Mouse (Mus musculus) heart, adult 8-10 months (tissue): ENCODE results near the gene Itgb4. TPM values are rescaled to one million over a fixed set of nuclear protein-coding genes. Genes with fewer than 3 reads are reported as not detected.

Source experiments
- DNase-seq: peaks from one replicate; pipeline ENCODE4 v3.0.0; 2022; ENCODE audit warnings: low spot score
- total RNA-seq, 4 experiments: library from RNA; stranded (reverse); gene quantifications; 2 replicates each; pipeline ENCODE4 v1.2.4; 2022

Itgb4 gene
- total RNA-seq, 4 experiments from 2014 or later = 2.3 to 3.1 (median 3.0) TPM

DNA sequence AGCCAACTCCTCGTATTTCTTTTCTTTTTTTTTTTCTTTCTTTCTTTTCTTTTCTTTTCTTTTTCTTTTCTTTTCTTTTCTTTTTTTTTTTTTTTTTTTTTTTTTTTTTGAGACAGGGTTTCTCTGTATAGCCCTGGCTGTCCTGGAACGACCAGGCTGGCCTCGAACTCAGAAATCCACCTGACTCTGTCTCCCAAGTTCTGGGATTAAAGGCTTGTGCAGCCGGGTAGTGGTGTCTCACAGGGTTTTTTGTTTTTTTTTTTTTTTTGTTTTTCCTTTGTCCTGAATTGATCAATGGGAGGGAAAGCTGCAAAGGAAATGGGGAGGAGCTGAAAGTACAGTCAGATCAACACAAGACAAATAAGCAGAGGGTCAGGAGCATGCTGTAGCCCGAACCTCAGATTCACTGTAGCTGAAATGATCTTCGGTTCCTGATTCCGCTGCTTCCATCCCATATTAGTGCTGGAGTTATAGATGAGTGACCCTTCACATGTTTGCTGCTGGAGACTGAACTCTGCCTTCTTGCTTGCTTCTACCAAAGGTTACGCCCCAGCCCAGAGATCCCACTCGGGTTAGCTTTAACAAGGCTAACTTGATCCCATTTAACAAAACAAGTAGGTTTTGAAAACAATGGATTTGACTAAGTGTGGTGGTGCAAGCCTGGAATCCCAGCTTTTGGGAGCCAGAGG lies 53.8 kb downstream of the Itgb4 start:
- no peak for DNase-seq

DNA sequence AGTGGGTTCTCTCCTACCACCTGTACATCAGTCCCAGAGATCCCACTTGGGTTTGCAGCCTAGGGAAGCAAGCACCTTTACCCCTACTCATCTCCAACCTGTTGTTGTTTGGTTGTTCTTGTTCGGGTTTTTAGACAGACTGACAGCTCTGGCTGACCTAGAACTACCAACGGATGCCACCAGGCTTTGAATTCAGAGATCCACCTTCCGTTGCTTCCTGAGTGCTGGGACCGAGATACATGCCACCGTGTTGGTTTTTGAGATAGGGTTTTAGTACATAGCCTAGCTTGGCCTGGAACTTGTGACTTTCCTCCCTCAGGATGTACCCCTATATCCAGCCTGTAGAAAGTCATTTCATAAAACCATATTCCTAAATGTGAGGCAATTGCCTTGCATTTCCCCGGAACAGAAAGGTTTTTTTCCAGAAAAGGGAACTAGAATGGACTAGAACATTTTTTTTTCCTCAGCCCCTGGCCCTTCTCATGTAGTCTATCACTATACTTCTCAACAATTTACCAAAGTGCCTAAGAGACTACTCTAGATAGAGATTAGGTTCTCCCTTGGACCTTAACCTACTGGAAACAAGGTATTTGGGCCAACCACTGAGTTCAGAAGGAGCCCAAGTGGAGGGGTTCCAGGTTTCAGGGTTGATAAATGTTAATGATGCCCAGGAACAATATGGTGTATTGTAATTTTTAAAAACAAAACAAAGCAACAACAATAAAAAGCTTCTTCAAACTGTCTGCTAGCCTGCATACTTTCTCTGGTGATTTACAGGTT lies 54.8 kb downstream of the Itgb4 start:
- no peak for DNase-seq

DNA sequence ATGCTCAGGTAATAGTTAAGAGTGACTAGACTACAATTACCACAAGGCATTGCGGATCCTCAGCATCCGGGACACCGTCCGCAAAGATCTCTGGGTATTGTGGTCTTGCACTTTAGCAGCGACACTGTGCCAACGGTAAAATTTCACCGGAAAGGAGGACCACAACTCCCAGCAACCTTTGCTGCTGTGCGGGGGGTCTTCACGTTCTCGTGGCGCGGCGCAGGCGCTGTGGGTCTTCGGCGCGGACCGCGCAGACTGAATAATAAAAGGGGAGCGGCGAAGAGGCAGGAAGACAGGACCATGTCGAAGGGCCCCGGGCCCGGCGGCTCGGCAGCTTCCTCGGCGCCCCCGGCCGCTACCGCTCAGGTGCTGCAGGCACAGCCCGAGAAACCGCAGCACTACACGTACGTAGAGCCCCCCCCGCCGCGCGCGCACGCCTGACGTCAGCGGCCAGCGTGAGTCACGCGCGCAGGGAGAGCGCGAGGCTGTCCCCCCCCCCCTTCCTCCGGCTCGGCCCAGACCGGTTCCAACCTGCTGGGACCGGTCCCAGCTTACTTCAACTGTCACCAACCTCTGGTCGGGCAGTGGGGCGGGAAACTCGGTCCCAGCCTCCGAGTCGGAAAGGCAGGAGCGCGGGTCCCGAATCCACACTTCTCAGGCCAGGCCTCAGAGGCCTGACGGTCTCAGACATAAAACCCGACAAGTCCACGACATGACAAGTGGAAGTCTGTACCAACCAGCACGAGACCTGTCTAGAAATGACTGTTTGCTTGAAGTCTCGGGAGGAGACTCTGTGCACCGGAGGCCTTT lies 55.8 kb downstream of the Itgb4 start, which contains the start of gene Unk:
Gene Unk (plus strand): TSS at position 235 of the 810 bp plus-strand sequence.
- peak; percentile 99 for DNase-seq

DNA sequence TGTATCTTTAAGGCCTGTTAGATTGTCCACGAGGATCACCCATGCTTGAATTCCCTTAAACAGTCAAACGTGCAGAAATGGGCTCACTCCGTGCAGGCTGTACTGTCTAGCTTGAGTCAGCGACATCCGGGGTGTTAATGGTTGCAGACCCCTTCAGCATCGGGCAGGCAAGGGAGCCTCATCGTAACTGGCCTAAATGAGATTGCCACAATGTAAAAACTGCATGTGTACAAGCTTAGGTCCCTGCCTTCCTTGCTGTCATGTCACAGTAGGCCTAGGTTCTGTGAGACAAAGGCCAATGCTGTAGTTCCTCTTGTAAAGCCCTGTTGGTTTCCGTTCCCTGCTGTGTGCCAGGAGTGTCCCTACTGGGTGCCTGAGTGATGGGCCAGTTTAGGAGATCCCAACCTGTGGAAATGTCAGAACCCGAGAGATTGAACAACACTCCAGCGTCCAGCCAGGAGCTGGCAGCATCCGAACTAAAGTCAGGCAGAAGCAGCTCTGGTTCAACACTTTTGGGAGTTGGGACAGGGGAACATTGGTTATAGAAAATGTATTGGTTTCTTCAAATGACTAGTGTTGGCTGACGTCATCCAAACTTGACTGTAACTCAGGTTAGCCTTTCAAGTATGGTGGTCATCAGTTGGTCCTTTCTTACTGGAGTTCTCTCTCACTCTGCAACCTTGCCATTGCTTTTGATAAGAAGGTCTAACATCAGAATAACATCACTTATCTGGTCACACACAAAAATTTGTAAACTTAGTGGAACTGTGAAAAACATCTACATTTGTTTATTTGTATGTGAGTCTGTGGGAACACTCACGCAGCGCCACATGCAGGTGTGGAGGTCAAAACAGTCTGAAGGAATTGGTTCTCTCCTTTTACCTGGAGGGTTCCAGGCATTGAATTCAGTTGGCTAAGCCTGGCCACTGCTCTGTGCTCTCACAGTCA lies 56.7 kb downstream of the Itgb4 start:
- no peak for DNase-seq

DNA sequence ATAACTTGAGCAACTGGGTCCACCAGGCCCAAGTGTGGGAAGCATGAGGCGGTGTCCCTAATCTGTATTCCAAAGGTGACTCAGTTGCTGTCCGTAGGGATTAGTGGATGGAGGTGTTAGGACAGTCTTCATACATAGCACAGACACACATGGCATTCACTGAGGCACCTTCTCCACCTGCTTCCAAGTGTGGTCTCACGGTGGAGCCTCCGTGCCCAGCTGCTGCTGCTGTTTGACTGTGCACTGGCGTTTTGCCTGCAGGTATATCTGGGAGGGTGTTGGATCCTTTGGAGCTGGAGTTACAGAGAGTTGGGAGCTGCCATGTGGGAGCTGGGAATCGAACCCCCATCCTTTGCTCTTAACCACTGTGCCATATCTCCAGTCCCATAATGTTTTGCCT lies 60.1 kb downstream of the Itgb4 start:
- no peak for DNase-seq

DNA sequence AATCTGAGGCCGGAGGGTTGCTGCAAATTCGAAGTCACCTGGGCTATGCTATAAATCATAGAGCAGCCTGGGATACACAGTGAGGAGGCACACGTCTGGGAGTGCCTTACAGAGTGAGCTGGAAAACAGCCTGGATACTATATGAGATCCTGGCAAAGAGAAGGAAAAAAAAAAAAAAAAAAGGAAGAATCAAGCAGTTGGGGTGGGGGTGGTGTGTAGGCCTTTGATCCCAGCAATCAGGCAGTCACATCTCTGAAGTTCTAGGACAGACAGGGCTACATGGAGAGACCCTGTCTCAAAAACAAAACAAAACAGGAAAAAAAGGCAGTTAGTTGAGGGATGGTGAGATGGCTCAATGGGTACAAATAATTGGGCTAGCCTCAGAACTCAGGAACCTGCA lies 62.2 kb downstream of the Itgb4 start:
- no peak for DNase-seq

DNA sequence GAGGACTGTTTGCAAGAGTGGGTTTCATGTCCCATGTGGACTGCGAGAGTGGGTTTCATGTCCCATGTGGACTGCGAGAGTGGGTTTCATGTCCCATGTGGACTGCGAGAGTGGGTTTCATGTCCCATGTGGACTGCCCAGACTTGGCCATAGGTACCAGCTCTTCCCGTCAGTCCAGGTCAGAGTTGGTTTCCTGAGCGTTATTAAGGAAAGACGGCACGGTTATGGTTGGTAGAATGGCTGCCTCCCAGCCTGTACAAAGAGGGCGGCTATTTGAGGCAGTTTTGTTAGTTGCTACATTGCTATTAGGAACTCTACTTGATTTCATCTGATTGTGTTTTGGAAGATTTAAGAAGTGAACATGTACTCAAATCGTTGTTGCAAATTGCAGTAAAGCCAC lies 63.3 kb downstream of the Itgb4 start:
- no peak for DNase-seq

DNA sequence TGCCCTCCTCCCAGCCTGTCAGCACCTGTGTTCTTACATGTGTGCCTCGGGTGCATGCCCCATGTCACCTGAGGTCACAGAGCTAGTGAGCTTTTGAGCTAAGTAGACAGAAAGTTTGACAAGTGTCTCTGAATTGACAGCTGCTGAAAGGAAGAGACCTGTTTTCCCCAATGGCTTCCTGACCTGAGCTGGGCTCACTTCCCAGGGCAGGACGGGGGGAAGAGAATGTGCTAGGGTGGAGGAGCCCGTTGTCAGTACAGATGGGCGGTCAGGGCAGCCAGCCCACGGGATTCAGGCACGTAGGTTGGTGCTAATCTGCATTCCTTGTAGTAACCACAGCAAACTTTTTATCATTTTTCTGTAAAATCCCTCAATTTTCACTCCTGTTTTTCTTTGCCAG lies 66.1 kb downstream of the Itgb4 start:
- no peak for DNase-seq

DNA sequence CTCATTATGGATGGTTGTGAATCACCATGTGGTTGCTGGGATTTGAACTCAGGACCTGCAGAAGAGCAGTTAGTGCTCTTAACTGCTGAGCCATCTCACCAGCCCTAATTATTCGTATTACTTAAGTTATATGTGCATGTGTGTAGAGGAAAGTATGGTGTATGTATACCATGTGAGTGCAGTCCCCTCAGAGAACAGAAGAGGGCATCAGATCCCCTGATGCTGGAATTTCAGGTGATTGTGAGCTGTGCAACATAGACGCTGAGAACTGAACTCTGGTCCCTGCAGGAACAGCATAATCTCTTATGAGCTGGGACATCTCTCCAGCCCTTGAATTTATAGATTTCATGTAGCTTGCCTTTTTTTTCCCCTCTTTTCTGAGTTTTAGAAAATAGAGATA lies 67.3 kb downstream of the Itgb4 start:
- no peak for DNase-seq

DNA sequence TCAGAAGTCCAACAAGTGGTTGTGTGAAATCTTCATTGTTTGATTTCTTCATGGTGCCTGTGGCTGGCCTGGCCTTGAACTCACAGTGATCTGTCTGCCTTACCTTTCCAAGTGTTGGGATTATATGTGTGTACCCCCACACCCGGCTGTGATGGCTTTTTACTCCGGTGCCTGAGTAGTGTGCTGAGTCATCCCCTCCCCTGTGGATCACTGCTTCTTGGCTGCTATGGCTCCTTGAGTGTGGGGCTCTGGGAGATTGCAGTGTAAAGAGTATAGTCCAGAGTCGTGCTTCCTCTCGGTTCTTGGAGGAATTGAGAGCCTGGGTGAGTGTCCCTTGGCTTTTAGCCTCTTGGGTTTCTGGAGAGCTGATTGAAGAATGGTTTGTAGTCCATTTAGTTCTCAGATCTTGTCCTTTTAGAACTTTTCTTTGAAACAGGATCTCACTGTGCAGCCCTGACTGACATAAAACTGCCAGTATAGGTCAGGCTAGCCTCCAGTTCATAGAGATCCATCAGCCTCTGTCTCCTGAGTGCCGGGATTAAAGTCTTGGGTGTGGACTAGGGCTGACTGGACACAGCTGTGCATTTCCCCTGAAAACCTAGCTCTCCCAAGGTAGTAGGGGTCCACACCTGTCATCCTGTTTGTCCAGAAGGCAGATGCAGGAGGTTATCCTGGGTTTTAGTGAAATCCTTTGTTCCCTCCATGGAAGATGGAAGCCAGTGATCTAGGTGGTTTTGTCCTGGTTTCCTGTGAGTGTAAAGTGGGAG lies 68.0 kb downstream of the Itgb4 start:
- DNase-seq = no peak

DNA sequence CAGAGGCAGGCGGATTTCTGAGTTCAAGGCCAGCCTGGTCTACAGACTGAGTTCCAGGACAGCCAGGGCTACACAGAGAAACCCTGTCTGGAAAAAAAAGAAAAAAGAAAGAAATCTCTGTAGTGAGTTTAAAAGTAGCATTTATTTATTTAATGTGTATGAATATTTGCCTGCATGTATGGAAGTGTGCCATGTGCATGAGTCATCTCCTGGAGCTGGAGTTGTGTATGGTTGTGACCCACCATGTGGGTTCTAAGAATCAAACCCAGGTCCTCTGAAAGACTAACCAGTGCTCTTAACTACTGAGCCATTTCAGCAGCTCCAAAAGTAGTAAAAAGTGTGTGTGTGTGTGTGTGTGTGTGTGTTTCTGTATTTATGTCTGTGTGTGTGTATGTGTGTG lies 68.8 kb downstream of the Itgb4 start:
- DNase-seq = no peak

DNA sequence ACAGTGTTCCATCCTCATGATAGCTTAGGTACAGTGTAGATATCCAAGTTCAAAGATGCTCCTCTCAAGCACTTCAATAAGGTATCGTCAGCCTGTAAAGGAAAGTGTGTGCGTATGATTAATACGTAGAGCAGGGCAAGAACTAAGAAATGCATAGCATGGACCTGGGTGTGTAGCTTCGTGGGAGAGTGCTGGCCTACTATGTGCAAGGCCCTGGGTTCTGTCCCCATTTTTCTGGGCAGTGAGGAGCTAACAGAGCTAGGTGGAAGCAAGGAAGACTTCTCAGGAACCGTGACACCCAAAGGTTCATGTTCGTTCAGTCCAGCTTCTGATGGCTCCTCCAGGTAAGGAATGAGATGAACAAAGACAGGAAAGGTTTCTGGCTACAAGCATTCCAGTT lies 70.7 kb downstream of the Itgb4 start:
- no peak for DNase-seq

DNA sequence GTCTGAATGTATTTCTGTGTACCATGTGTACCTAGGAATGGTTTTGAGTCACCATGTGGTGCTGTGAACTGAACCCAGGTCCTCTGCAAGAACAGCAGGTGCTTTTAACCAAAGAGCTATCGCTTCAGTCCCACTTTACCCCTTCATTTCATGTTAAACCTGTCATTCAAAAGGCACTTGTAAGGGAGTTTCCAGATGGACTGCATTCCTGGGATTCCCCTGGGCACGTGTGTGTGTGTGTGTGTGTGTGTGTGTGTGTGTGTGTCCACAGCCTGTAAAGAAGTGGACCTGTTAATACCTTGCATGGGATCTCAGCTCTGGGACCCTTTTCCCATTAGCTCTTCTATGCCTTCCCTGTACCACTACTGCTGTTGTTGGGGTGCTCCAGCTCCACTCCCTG lies 75.1 kb downstream of the Itgb4 start:
- no peak for DNase-seq

DNA sequence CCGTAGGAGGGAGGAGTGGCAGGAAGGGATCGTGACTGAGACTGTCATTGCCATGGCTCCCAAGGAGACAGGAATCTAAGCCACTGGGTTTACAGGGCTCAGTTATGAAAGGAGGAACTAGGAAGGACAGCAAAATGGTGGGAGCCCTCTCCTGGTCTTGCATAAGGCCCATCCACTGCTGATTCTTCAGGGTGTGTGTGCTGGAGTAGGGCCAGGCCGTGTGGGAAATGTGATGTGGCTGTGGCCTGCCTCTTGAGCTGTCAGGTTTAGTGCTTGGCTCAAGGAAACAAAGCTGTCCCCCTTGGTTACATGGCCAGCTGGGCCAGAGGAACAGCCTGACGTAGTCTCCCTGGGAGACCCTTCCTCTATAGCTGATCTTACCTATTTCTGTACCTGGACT lies 75.7 kb downstream of the Itgb4 start:
- DNase-seq = no peak

DNA sequence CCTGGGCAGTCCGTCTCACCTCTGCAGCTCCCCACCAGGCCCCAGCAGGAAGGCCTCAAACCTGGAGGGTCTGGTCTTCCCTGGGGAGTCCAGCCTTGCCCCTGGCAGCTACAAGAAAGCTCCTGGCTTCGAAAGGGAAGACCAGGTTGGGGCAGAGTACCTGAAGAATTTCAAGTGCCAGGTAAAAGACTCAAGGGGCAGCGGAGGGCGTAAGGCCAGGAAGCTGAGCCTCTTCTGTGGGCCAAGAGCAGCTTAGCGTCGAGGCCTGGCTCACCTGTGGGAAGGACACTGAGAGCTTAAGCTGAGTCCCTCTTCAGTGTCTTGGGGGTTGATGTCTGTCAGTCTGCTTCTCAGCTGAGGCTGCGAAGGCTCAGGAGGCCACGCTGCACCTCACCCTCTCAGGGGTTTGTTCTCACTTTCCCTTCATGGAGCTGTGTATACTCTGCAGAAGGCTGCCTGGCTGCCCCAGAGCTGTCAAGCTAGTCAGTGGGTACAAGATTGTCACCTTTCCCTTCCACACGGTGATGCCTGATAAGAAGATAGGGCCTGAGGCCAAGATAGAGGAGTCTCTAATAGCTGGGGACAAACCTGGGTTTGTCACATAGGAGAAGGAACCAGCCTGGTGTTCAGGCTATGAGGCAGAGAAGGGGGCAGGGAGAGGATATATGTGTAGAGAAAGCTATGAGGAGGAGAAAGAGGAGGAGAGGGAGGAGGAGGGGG lies 79.2 kb downstream of the Itgb4 start:
- DNase-seq = no peak

DNA sequence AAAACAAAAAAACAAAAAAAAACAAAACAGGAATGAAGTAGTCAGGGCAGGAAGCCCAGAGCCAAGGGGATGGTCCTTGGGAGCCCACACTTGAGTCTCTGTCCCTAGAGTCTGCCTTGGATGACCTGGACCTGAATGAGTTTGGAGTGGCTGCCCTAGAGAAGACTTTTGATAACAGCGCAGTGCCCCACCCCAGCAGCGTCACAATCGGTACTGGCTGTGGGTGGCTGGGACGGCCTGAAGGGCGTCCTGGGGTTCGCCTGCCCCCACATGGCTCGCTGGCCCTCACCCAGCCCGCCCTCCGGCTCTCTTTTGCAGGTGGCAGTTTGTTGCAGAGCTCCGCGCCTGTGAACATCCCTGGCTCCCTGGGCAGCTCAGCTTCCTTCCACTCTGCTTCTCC lies 81.4 kb downstream of the Itgb4 start:
- no peak for DNase-seq

DNA sequence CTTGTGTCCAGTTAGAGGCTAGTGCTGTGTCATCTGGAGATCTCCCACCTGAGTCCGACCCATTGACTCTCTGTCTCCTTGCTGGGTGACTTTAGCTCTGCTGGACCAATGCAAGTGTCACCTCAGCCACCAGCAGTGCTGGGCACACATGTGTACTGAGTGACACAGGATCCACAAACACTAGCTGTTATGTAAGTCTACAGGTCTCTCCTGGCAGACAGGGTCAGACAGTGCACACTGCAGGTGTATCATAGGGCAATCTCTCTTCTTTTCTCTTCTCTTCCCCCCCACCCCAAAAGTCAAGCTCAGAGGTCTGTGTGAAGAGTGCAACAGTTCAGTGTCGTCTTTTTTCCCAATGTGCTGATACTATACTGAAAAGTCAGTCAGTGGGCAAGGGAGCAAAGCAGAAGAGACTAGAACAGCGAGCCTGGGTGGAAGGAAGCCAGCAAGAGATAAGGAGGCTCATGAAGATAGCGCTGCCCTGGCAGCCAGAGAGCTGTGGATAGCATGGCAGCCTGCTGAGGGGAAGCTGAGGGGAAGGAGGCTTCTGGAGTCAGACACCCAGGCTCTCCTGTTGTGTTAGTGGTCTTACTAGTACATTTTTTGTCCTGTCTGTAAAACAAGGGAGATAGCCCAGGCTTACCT lies 82.8 kb downstream of the Itgb4 start:
- no peak for DNase-seq
